29 mouse cellular contexts compared by ENCODE assay signal in genomic region chr17:23880576-23880975, GRCm38 (mm10). TPM values are rescaled to one million over a fixed set of nuclear protein-coding genes. Genes with fewer than 3 reads are reported as not detected.
"Had no signal": no experiment of that assay in that cellular context is flagged by ENCODE, and none has a peak within 500 bp of the region (broad histone marks: within the 10 kb centered on the region; RNA-seq: fewer than 3 reads in every experiment).

TSS of gene Dcpp1 (plus strand) at chr17:23880876.
TSS of gene Dcpp2 (plus strand) at chr17:23880880.

RNA-seq across cellular contexts. Expression of gene Dcpp1, which starts in this region (rescaled TPM):
- polyA plus RNA-seq: limb, embryonic 10.5 days; limb, embryonic 11.5 days; limb, embryonic 12.5 days; limb, embryonic 13.5 days; limb, embryonic 14.5 days; limb, embryonic 15.5 days; liver, adult 2 months; liver, embryonic 11.5 days; liver, embryonic 12.5 days; liver, embryonic 13.5 days; liver, embryonic 14.5 days; liver, embryonic 15.5 days; liver, embryonic 16.5 days; liver, postnatal 0 days; lung, adult 2 months; lung, embryonic 16.5 days; macrophage; midbrain, embryonic 10.5 days; midbrain, embryonic 11.5 days; midbrain, embryonic 12.5 days; midbrain, embryonic 13.5 days; midbrain, embryonic 14.5 days; midbrain, embryonic 15.5 days; midbrain, embryonic 16.5 days; midbrain, postnatal 0 days; myocyte; neural tube, embryonic 11.5 days; neural tube, embryonic 12.5 days had no signal

RNA-seq across cellular contexts. Expression of gene Dcpp2, which starts in this region (rescaled TPM):
- polyA plus RNA-seq: limb, embryonic 10.5 days; limb, embryonic 11.5 days; limb, embryonic 12.5 days; limb, embryonic 13.5 days; limb, embryonic 14.5 days; limb, embryonic 15.5 days; liver, adult 2 months; liver, embryonic 11.5 days; liver, embryonic 12.5 days; liver, embryonic 13.5 days; liver, embryonic 14.5 days; liver, embryonic 15.5 days; liver, embryonic 16.5 days; liver, postnatal 0 days; lung, adult 2 months; lung, embryonic 16.5 days; lung, postnatal 0 days; macrophage; midbrain, embryonic 10.5 days; midbrain, embryonic 11.5 days; midbrain, embryonic 12.5 days; midbrain, embryonic 13.5 days; midbrain, embryonic 14.5 days; midbrain, embryonic 15.5 days; midbrain, embryonic 16.5 days; midbrain, postnatal 0 days; myocyte; neural tube, embryonic 11.5 days; neural tube, embryonic 12.5 days had no signal
